Mouse (Mus musculus): ENCODE results near the gene Mum1. TPM values are rescaled to one million over a fixed set of nuclear protein-coding genes. Genes with fewer than 3 reads are reported as not detected.
A peak's percentile ranks its signal among the peaks of the same experiment; 100 is the strongest.

The Mum1 gene
- total and polyA plus RNA-seq, 2 experiments from 2014 or later: 42.4 to 45.1 TPM

DNA sequence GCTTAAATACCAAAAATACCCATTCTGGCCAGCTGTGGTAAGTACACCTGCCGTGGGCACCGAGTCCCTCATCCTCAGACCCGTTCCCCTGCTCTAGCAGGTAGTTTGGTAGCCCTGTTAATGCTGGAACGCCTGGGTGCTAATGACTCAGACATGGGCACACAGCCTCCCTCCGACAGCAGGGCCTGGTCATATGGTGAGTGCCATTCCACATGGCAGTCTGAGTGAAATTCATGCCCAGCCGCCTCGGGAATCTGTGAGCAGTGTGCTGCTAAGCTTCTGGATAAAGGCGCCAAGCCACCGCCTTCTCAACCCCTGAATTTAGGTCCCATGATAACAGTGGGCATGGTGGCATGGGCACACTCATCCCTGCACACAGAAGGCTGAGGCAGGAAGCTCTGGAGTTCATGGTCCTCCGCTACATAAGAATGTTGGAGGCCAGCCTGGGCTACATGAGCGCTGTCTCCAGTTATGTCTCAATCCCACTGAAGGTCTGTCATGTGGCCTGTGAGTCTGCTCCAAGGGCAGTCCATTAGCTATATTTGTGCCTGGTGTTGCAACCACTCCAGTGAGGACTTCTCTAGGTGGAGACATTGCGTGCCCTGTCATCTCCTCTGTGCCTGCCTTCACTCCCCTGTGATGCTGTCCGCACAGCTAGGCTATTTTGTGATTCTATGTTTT is 10.1 kb downstream of the Mum1 start:
- no peak overlapping the region for H3K4me2 ChIP-seq (ENCODE audit: low read depth, low read length, poor library complexity, severe bottlenecking)
- H3K4me3 ChIP-seq (ENCODE audit: low read depth, low read length): no peak overlapping the region
- WGBS: 82% methylated on average over 13 of the region's 13 CpGs
- TF ChIP-seq CTCF (IDR thresholded peaks at IDR 0.05): no peak
- no peaks in the 10 kb centered on the region for H3K9me3 ChIP-seq (ENCODE audit: low read length)
- peaks cover 7% of the 10 kb centered on the region; the same call in 1 of the 2 replicates for H3K4me1 ChIP-seq (ENCODE audit: insufficient read depth, low read length)
- H3K27me3 ChIP-seq (ENCODE audit: insufficient read depth, low read length): no peaks in the 10 kb centered on the region
- DNase-seq (ENCODE audit: low spot score) (no peak), ATAC-seq (ENCODE audit: low FRiP score) (no peak)
- no peak overlapping the region for H3K27ac ChIP-seq (ENCODE audit: low read depth, low read length)
- no peak overlapping the region for H3K9ac ChIP-seq (replicated peaks; ENCODE audit: low read length, poor library complexity, severe bottlenecking)
- peaks cover 73% of the 10 kb centered on the region for H3K36me3 ChIP-seq (ENCODE audit: insufficient read depth, low read length)

DNA sequence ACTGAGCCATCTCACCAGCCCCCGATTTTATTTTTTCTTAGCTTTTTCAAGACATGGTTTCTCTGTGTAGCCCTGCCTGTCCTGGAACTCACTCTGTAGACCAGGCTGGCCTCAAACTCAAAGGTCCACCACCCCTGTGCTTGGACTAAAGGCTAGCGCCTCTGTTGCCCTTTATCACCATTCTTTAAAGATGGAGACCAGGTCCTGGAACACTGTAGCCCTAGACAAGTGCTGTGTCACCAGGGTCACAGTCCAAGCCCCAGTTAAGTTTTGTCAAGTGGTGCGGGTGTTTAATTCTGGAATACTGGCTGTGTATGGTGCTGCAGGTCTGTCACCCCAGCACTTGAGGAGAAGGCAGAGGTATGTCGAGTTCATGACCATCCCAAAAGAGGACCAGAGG is 10.8 kb downstream of the Mum1 start:
- Histone ChIP-seq H3K4me3 (ENCODE audit: low read depth, low read length) (no peak overlapping the region), H3K4me1 (ENCODE audit: insufficient read depth, low read length) (peaks cover 7% of the 10 kb centered on the region; the same call in 1 of the 2 replicates), H3K27me3 (ENCODE audit: insufficient read depth, low read length) (no peaks in the 10 kb centered on the region), H3K4me2 (ENCODE audit: low read depth, low read length, poor library complexity, severe bottlenecking) (no peak overlapping the region), H3K9me3 (ENCODE audit: low read length) (no peaks in the 10 kb centered on the region), H3K36me3 (ENCODE audit: insufficient read depth, low read length) (peaks cover 78% of the 10 kb centered on the region), H3K9ac (replicated peaks; ENCODE audit: low read length, poor library complexity, severe bottlenecking) (no peak overlapping the region), H3K27ac (ENCODE audit: low read depth, low read length) (no peak overlapping the region)
- DNase-seq (ENCODE audit: low spot score) (no peak), ATAC-seq (ENCODE audit: low FRiP score) (no peak)
- no peak for TF ChIP-seq CTCF (IDR thresholded peaks at IDR 0.05)
- 83% methylated on average over 4 of the region's 4 CpGs for WGBS

GRCm38 (mm10) chr10:80238306-80238705 is 12.1 kb downstream of the Mum1 start:
- Histone ChIP-seq H3K36me3 (ENCODE audit: insufficient read depth, low read length) (peaks cover 73% of the 10 kb centered on the region), H3K9me3 (ENCODE audit: low read length) (no peaks in the 10 kb centered on the region), H3K9ac (replicated peaks; ENCODE audit: low read length, poor library complexity, severe bottlenecking) (no peak overlapping the region), H3K27ac (ENCODE audit: low read depth, low read length) (no peak overlapping the region), H3K4me2 (ENCODE audit: low read depth, low read length, poor library complexity, severe bottlenecking) (no peak overlapping the region), H3K27me3 (ENCODE audit: insufficient read depth, low read length) (no peaks in the 10 kb centered on the region), H3K4me3 (ENCODE audit: low read depth, low read length) (no peak overlapping the region), H3K4me1 (ENCODE audit: insufficient read depth, low read length) (peaks cover 2% of the 10 kb centered on the region; the same call in 1 of the 2 replicates)
- 84% methylated on average over 3 of the region's 3 CpGs for WGBS
- ATAC-seq (ENCODE audit: low FRiP score) (no peak), DNase-seq (ENCODE audit: low spot score) (no peak)
- no peak for TF ChIP-seq CTCF (IDR thresholded peaks at IDR 0.05)

- 82% methylated on average over 6 of the region's 6 CpGs for WGBS
- peaks cover 78% of the 10 kb centered on the region for H3K36me3 ChIP-seq (ENCODE audit: insufficient read depth, low read length)
- H3K27me3 ChIP-seq (ENCODE audit: insufficient read depth, low read length): no peaks in the 10 kb centered on the region
- no peak for DNase-seq (ENCODE audit: low spot score)
- no peak overlapping the region for H3K9ac ChIP-seq (replicated peaks; ENCODE audit: low read length, poor library complexity, severe bottlenecking)
- no peak overlapping the region for H3K4me3 ChIP-seq (ENCODE audit: low read depth, low read length)
- H3K4me2 ChIP-seq (ENCODE audit: low read depth, low read length, poor library complexity, severe bottlenecking): no peak overlapping the region
- H3K4me1 ChIP-seq (ENCODE audit: insufficient read depth, low read length): no peaks in the 10 kb centered on the region
- no peaks in the 10 kb centered on the region for H3K9me3 ChIP-seq (ENCODE audit: low read length)
- no peak for TF ChIP-seq CTCF (IDR thresholded peaks at IDR 0.05)
- no peak overlapping the region for H3K27ac ChIP-seq (ENCODE audit: low read depth, low read length)
- ATAC-seq (ENCODE audit: low FRiP score): no peak
These were observed 13.6 kb downstream of the Mum1 start for GRCm38 (mm10) chr10:80239791-80240190.

GRCm38 (mm10) chr10:80242088-80242487 is 15.9 kb downstream of the Mum1 start:
- H3K27me3 ChIP-seq (ENCODE audit: insufficient read depth, low read length): no peaks in the 10 kb centered on the region
- ATAC-seq (ENCODE audit: low FRiP score): no peak
- peak; percentile 42 for DNase-seq (ENCODE audit: low spot score)
- peaks cover 61% of the 10 kb centered on the region for H3K36me3 ChIP-seq (ENCODE audit: insufficient read depth, low read length)
- TF ChIP-seq CTCF (IDR thresholded peaks at IDR 0.05): no peak
- H3K9me3 ChIP-seq (ENCODE audit: low read length): no peaks in the 10 kb centered on the region
- H3K27ac ChIP-seq (ENCODE audit: low read depth, low read length): 0 out of 2 replicates have a peak overlapping the region, but pooled peaks have one; percentile 32
- 0 out of 2 replicates have a peak, but pooled peaks cover 2% of the 10 kb centered on the region for H3K4me1 ChIP-seq (ENCODE audit: insufficient read depth, low read length)
- H3K9ac ChIP-seq (replicated peaks; ENCODE audit: low read length, poor library complexity, severe bottlenecking): no peak overlapping the region
- H3K4me2 ChIP-seq (ENCODE audit: low read depth, low read length, poor library complexity, severe bottlenecking): no peak overlapping the region
- WGBS: 25% methylated on average over 9 of the region's 9 CpGs
- H3K4me3 ChIP-seq (ENCODE audit: low read depth, low read length): no peak overlapping the region

GRCm38 (mm10) chr10:80242607-80243006 is 16.4 kb downstream of the Mum1 start:
- no peak overlapping the region for H3K9ac ChIP-seq (replicated peaks; ENCODE audit: low read length, poor library complexity, severe bottlenecking)
- ATAC-seq (ENCODE audit: low FRiP score): no peak
- 63% methylated on average over 3 of the region's 3 CpGs for WGBS
- H3K36me3 ChIP-seq (ENCODE audit: insufficient read depth, low read length): peaks cover 56% of the 10 kb centered on the region
- H3K27me3 ChIP-seq (ENCODE audit: insufficient read depth, low read length): no peaks in the 10 kb centered on the region
- H3K27ac ChIP-seq (ENCODE audit: low read depth, low read length): no peak overlapping the region
- H3K4me3 ChIP-seq (ENCODE audit: low read depth, low read length): no peak overlapping the region
- H3K4me1 ChIP-seq (ENCODE audit: insufficient read depth, low read length): 0 out of 2 replicates have a peak, but pooled peaks cover 2% of the 10 kb centered on the region
- no peak overlapping the region for H3K4me2 ChIP-seq (ENCODE audit: low read depth, low read length, poor library complexity, severe bottlenecking)
- no peak for TF ChIP-seq CTCF (IDR thresholded peaks at IDR 0.05)
- no peak for DNase-seq (ENCODE audit: low spot score)
- H3K9me3 ChIP-seq (ENCODE audit: low read length): no peaks in the 10 kb centered on the region
